Mouse (Mus musculus) cortical plate, adult 2 months (tissue): Measurements from ENCODE around the gene Ptprm.

Experiments used
- CTCF ChIP-seq: fragments of 200-500 bp; IDR thresholded peaks from 2 replicates; pipeline ENCODE4 v1.5.1; 2011; ENCODE audit warnings: mild to moderate bottlenecking, control low read depth, low read length; ENCODE audit not compliant: insufficient read depth; ENCODE audit errors: extremely low read depth
- POLR2A ChIP-seq: fragments of 200-500 bp; IDR thresholded peaks from 2 replicates; pipeline ENCODE4 v1.6.1; 2011; ENCODE audit warnings: mild to moderate bottlenecking, low read length, control low read depth; ENCODE audit not compliant: insufficient read depth; ENCODE audit errors: extremely low read depth

- TF ChIP-seq CTCF (no peak), POLR2A (no peak)
Observed at GRCm38 (mm10) chr17:67277124-67277910, 76.9 kb downstream of the Ptprm start.
